Mouse (Mus musculus): Measurements from ENCODE around the gene Itpr1.

The Itpr1 gene

GRCm38 (mm10) chr6:108212881-108213295 lies at the start of gene Itpr1:
TSS of gene Itpr1 (plus strand) at chr6:108213096.
- DNase-seq (ENCODE audit: low spot score) = peak; percentile 98

GRCm38 (mm10) chr6:108164935-108165334 lies 48.0 kb upstream of the Itpr1 start:
- DNase-seq (ENCODE audit: low spot score) = peak; percentile 27

DNA sequence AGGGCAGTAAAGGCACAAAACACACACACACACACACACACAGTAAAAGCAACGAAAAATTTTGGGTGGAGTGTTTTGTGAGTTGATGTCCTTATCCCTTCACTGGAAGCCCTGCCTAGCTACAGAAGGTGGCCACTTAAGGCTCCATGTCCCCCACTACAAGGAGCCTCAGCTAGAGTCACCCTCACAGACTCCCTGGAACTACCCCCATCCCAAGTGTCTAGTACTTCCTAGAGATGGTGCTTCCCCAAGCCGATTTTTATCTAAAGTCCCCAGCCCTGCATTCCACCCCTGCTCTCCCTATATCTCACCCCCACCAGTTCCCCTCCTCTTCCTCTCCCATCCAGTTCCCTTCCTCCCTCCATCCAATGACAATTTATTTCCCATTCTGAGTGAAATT lies 47.3 kb upstream of the Itpr1 start:
- no peak for DNase-seq (ENCODE audit: low spot score)

DNA sequence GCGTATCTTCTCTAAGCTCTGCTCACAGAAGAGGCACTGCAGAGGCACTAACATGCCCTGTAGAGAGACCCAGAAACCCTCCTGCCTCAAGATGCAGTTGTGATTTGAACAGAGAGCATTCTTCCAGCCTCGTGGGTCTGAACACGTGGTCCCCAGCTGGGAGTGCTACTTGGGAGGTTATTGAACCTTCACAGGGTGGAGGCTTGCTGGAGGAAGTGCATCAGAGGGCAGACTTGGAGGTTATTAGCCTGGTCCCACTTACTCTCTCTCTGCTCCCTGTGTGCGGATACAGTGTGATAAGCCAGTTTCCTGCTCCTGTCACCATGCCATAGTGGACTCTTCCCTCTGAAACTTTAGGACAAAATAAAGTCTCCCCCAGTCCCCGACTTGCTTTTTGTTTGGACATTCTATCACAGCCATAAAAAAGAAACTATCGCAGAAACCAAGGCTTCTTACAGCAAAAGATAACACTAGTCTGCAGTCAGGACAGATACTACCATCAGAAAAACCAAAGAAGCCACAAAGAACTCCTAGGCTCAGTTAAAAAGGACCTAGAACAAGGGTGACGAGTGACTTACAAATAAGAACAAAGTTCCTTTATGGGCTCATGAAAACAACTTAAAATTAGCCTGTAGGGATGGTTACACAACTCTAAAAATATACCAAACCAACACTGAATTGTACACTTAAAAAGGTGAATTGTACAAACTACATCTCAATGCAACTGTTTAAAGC lies 44.8 kb upstream of the Itpr1 start:
- DNase-seq (ENCODE audit: low spot score) = peak; percentile 33

DNA sequence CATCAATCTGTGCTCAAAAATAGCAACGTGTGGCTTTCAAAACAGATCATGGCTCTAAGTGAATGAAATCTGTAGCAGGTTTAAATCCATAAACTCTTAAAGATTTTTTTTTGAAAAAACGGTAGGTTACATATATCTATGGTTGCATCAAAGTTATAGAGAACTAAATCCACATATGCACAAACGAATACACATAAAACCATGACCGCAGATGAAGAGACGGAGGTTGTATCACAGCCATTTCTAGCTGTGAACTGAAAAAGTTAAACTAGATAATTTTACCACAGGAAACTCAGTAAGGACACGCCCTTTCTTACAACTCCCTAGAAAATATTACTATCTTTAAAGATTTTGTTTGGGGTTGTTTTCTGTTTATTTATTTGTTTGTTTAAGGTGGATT lies 44.2 kb upstream of the Itpr1 start:
- peak; percentile 16 for DNase-seq (ENCODE audit: low spot score)

GRCm38 (mm10) chr6:108169466-108169865 lies 43.4 kb upstream of the Itpr1 start:
- DNase-seq (ENCODE audit: low spot score) = peak; percentile 36

GRCm38 (mm10) chr6:108172219-108172618 lies 40.7 kb upstream of the Itpr1 start:
- no peak for DNase-seq (ENCODE audit: low spot score)

DNA sequence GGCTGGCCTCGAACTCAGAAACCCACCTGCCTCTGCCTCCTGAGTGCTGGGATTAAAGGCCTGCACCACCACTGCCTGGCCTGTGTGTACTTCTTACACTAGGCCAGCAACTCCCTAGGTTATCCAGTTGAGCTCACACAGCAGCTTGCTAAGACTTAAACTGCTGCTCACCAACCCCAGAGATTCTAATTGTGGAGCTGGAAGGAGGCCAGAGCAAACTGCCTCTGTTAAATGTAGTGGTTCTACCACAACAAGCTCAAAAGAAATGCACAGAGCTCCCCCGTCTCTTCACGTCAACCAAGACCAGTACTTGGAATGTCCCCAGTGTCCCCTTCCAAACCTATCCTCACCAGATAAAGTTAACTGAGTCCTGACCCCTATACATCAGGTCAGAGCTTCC lies 38.7 kb upstream of the Itpr1 start:
- no peak for DNase-seq (ENCODE audit: low spot score)

GRCm38 (mm10) chr6:108179087-108179486 lies 33.8 kb upstream of the Itpr1 start:
- no peak for DNase-seq (ENCODE audit: low spot score)

- DNase-seq (ENCODE audit: low spot score) = peak; percentile 85
These were observed 27.8 kb upstream of the Itpr1 start, which contains the start of gene Sumf1 for GRCm38 (mm10) chr6:108184847-108185684. TSS of gene Sumf1 (minus strand) at chr6:108185582.

- no peak for DNase-seq (ENCODE audit: low spot score)
These were observed 27.2 kb upstream of the Itpr1 start for GRCm38 (mm10) chr6:108185685-108186009.

DNA sequence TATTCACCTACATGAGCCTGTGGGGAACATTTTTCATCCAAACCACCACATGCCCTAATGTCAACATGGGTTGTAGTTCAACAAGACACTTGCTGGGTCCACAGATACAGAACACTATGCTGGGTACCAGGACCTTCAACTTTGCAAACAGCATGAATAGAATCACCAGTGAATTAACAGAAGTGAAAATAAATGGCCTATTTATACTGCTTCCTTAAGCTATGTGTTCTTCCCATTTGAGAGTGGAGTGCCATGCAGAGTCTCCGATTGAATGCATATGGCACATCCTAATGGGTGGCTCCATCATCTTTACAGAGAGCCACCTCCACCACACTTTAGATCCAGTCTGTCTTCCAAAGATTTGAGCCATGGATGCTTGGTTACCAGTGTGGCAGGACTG lies 22.2 kb upstream of the Itpr1 start:
- no peak for DNase-seq (ENCODE audit: low spot score)

DNA sequence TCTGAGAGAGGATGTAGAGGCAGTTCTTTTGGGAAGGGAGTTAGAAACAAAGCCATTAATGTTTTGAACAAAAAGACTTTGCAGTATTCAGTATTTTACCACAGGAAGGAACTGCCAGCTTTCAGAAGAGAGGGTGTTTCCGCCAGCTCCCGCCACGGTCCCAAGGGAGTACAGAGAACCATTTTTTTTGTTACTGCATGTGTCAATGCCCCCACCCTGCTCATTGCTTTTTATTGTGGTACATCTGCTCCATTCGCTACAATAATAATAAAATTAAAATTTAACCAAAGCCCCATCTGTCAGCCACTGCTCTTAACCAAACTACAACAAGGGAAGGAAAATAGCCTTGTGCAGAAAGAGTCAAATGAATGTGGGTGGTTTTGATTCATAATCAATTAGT lies 20.3 kb upstream of the Itpr1 start:
- no peak for DNase-seq (ENCODE audit: low spot score)

DNA sequence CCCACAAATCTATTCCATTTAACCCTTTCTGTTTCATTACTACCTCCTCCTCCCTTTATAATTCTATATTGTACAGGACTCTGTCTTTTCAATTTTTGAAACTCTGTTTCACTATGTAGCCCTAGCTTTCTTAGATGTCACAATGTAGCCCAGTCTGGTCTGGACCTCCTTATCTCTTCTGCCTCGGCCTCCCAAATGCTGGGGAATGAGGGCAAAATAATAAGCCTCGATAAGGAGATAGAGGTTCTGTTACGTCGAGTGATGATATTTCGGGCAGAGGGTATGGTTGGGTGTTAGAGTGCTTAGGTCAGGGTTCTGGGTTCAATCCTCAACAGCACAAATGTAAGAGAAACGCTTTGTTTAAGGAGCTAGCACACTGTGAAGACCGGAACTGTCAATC lies 16.2 kb upstream of the Itpr1 start:
- no peak for DNase-seq (ENCODE audit: low spot score)

GRCm38 (mm10) chr6:108197117-108197516 lies 15.8 kb upstream of the Itpr1 start:
- no peak for DNase-seq (ENCODE audit: low spot score)

- DNase-seq (ENCODE audit: low spot score) = no peak
These were observed 14.6 kb upstream of the Itpr1 start for GRCm38 (mm10) chr6:108198286-108198685.

- DNase-seq (ENCODE audit: low spot score) = no peak
These were observed 8.6 kb upstream of the Itpr1 start for GRCm38 (mm10) chr6:108204322-108204721.

DNA sequence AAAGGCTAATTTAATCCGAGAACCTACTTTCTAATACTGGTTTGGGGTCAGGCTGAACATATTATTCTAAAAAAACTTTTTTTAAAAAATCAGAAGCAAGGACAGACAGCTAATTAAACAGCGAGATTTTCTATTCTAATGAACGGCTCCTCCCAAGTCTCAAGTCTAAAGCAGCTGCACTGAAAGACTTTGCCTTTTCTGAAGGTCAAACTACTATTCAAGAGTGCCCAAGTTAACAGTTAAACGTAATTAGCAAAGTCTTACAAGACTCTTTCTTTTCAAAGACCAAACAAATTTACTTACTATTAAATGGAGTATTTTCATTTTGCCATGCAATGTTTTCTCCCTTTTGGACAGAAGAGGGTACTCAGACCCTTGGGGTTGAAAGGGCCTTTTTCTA lies 6.8 kb upstream of the Itpr1 start:
- no peak for DNase-seq (ENCODE audit: low spot score)

DNA sequence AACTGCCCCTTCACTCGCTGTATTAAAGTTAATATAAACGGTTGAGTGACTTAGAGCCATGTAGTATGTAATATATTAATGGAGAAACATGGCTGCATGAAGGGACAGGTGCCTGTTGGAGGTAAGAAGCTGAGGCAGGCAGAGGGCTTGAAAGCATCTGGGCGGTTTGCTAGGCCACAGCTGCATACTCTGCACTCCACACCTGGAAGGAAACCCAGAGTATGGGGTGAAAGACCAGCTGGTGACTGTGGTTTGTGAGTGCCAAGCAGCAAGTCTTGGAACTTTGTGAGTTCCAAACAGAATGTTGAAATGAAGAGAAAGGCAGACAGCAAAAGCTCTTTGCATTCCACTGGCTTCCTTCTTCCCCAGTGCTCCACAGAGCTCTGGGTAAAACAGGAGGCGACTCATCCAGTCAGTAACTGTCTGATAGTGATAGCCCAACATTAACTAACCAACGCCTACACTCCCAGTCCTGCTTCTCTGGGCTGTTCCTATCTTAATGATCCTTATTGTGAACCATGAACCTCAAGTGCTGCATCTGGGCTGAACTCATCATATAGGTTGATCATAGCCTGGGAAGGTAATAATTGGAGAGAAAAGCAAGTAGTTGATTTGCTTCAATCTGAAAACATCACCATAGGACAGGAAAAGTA lies 5.9 kb upstream of the Itpr1 start:
- DNase-seq (ENCODE audit: low spot score) = no peak

DNA sequence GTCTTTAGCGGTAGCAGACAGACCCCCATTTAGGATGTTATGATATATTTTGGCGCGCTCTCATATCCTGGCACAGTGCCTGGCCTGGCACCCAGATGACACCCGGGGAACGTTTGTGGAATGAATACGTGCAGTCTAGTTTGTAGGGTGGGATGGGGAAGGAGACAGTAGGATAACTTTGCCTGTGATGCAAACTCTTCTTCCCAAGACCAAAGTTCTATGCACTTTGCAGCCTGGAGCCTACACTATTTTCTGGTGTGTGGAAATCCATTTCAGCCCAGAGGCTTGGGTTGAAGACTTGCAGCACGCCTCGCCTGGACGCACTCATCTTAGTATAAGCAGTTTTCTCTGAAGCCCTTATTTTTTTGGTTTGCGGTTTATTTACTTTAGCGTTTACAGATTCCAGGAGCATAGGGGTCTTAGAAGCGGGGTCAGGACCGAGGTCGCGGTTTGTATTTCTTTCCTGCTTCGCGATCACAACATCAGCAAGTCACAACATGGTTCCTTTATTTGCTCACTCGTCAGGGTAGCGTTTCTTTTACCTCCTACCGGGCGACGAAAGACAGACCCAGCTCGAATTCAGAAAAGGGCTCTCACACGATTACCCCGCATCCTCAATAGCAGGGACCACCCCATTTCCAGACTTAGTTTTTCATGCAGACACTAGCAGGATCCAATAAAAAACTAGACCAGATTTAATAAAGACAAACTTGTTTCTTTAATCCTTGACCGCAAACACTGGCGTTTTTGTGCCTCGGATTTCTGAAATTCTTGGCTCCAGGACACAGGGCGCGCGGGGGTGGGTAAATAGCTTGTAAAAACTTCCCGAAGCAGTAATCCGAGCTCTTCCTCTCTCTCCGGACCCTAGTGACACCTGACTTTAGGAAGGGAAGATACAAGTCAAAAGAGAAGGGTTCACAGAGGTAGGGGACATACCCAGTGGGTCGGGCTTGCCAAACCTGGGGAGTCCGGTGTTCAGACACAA lies 708 bp upstream of the Itpr1 start:
- DNase-seq (ENCODE audit: low spot score) = peak; percentile 27

GRCm38 (mm10) chr6:108213481-108214293 lies 791 bp downstream of the Itpr1 start:
- peak; percentile 13 for DNase-seq (ENCODE audit: low spot score)

All from T-cell, adult 2 months (primary cell).